Comparison of ENCODE assay signal across 14 mouse cellular contexts in the genomic region with DNA sequence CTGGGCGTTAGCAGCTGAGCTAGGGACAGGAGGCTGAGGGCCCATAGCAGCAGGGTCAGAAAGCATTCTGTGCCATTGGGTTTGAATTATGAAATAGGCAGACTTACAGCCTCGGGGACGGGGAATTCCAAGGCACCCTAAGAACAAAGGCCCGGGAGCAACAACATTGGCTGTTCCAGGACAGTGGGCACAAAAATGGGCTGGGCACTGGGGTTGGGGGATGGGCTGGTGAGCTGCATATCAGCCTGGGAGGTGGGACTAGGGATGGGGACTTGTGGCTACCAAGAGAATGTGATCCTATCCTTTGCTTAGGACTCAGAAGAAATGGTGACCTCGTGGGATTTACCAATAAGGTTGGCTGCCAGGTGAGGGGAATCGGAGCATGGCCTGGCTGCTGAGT.
"Had no signal": no experiment of that assay in that cellular context is flagged by ENCODE, and none has a peak within 500 bp of the region (broad histone marks: within the 10 kb centered on the region; RNA-seq: fewer than 3 reads in every experiment).

No protein-coding gene starts in this region.

- H3K9me3 ChIP-seq: limb, embryonic 15.5 days; midbrain, embryonic 12.5 days; neural tube, embryonic 13.5 days had no signal

- H3K4me1 ChIP-seq: limb, embryonic 15.5 days; midbrain, embryonic 12.5 days had no signal

- H3K36me3 ChIP-seq: limb, embryonic 15.5 days; midbrain, embryonic 12.5 days; neural tube, embryonic 13.5 days had no signal

- ATAC-seq: hindbrain, embryonic 16.5 days; inflammation-experienced regulatory T-cells, adult 6 months; midbrain, embryonic 16.5 days had no signal

- DNase-seq: lung, embryonic 14.5 days; lung, postnatal 10 days; retina, postnatal 1 day; right cerebral cortex, postnatal 4 days; thymus, postnatal 4 days had no signal

- H3K4me2 ChIP-seq: limb, embryonic 15.5 days; lung, embryonic 14.5 days; midbrain, embryonic 12.5 days; neural tube, embryonic 13.5 days had no signal

- H3K27ac ChIP-seq: left cerebral cortex, adult 2 months; limb, embryonic 15.5 days; liver, embryonic 14.5 days; macrophage; midbrain, embryonic 12.5 days; neural tube, embryonic 13.5 days had no signal

- H3K9ac ChIP-seq: limb, embryonic 15.5 days; liver, embryonic 14.5 days; lung, embryonic 14.5 days; midbrain, embryonic 12.5 days; neural tube, embryonic 13.5 days had no signal

- H3K27me3 ChIP-seq: limb, embryonic 15.5 days; midbrain, embryonic 12.5 days; neural tube, embryonic 13.5 days had no signal

- H3K4me3 ChIP-seq: left cerebral cortex, adult 2 months; limb, embryonic 15.5 days; midbrain, embryonic 12.5 days; neural tube, embryonic 13.5 days had no signal
